Comparison of ENCODE assay signal across 25 mouse cellular contexts in the genomic region with DNA sequence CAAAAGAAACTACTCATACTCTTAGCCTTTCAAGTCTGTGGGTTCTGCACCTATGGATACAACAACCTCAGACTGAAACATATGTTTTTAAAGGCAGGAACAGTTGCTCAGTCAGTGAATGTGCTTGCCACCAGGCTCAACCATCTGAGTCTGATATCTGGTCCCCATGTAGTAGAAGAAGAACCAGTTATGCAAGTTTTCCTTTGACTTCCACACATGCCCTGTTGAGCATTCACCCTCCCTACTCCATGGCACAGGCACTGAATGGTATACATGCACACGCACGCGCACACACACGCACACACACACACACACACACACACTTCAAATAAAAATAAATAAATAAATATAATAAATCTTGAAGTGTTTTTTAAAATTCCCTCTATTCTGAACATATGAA.
"Had no signal": no experiment of that assay in that cellular context is flagged by ENCODE, and none has a peak within 500 bp of the region (broad histone marks: within the 10 kb centered on the region; RNA-seq: fewer than 3 reads in every experiment).

No protein-coding gene starts in this region.

- H3K9ac ChIP-seq: limb, embryonic 12.5 days; limb, embryonic 15.5 days; liver, embryonic 14.5 days; liver, postnatal 0 days; lung, embryonic 14.5 days; neural tube, embryonic 12.5 days; neural tube, embryonic 15.5 days had no signal

- H3K4me2 ChIP-seq: limb, embryonic 12.5 days; limb, embryonic 15.5 days; liver, embryonic 11.5 days; lung, embryonic 14.5 days; neural tube, embryonic 12.5 days; neural tube, embryonic 15.5 days had no signal

- DNase-seq: kidney, adult 18-20 months; kidney, adult 9 months; kidney, postnatal 36 days; layer of hippocampus, postnatal 36 days; left cerebral cortex, postnatal 4 days; liver, postnatal 0 days; lung, embryonic 14.5 days; lung, postnatal 10 days; lung, postnatal 36 days; midbrain, embryonic 14.5 days; right cerebral cortex, adult 18-20 months; right cerebral cortex, postnatal 14 days; right cerebral cortex, postnatal 4 days; thymus, postnatal 25 days had no signal

- H3K27me3 ChIP-seq: neural tube, embryonic 15.5 days had no signal

- H3K36me3 ChIP-seq: limb, embryonic 12.5 days; limb, embryonic 15.5 days; midbrain, embryonic 10.5 days; neural tube, embryonic 12.5 days; neural tube, embryonic 15.5 days had no signal

- H3K4me3 ChIP-seq: left cerebral cortex, adult 2 months; limb, embryonic 12.5 days; limb, embryonic 15.5 days; megakaryocyte, embryonic 14.5 days; midbrain, embryonic 10.5 days; neural tube, embryonic 12.5 days; neural tube, embryonic 15.5 days had no signal

- ATAC-seq: inflammation-experienced regulatory T-cells, adult 6 months; liver, postnatal 0 days had no signal

- H3K9me3 ChIP-seq: limb, embryonic 15.5 days had no signal

- H3K27ac ChIP-seq: kidney, postnatal 0 days; left cerebral cortex, adult 2 months; limb, embryonic 12.5 days; liver, embryonic 14.5 days; midbrain, embryonic 10.5 days; neural tube, embryonic 12.5 days; neural tube, embryonic 15.5 days had no signal

- H3K4me1 ChIP-seq: limb, embryonic 12.5 days; neural tube, embryonic 12.5 days; neural tube, embryonic 15.5 days had no signal
